In genomic region chr1:149954026-149954425, GRCm38 (mm10) we compare ENCODE assay signal across 26 mouse cellular contexts. TPM values are rescaled to one million over a fixed set of nuclear protein-coding genes. Genes with fewer than 3 reads are reported as not detected.
DNase-seq lines count a peak whose midpoint lies in the region; ATAC-seq and TF ChIP-seq lines count a peak whose summit lies in the region.
"Had no signal": no experiment of that assay in that cellular context is flagged by ENCODE, and none has a peak within 500 bp of the region (broad histone marks: within the 10 kb centered on the region; RNA-seq: fewer than 3 reads in every experiment).

No protein-coding gene starts in this region.

- TF ChIP-seq EP300 in stomach, postnatal 0 days (optimal IDR thresholded peaks at IDR 0.05), result no peak

- peaks cover 2% of the 10 kb centered on the region; the same call in 1 of the 2 replicates for H3K4me1 ChIP-seq in lung, adult 2 months (ENCODE audit: control insufficient read depth, insufficient read depth, low read length)
- H3K4me1 ChIP-seq in stomach, postnatal 0 days (replicated peaks; ENCODE audit: control insufficient read depth, insufficient read depth), result no peaks in the 10 kb centered on the region
- H3K4me1 ChIP-seq: embryonic facial prominence, embryonic 13.5 days; forebrain, embryonic 12.5 days; hindbrain, embryonic 10.5 days; midbrain, embryonic 15.5 days; neural tube, embryonic 13.5 days had no signal

- no peaks in the 10 kb centered on the region for H3K27me3 ChIP-seq in stomach, postnatal 0 days (ENCODE audit: control insufficient read depth, insufficient read depth, low read length)
- H3K27me3 ChIP-seq: embryonic facial prominence, embryonic 13.5 days; forebrain, embryonic 12.5 days; midbrain, embryonic 15.5 days; neural tube, embryonic 13.5 days had no signal

- DNase-seq in lung, postnatal 36 days, result peak; percentile 28
- no peak for DNase-seq in lung, adult 2 months
- DNase-seq in brain, adult 2 months (ENCODE audit: low read depth, low spot score), result peak; percentile 9
- no peak for DNase-seq in stomach, postnatal 0 days (ENCODE audit: low spot score)
- DNase-seq in kidney, adult 11 months, result no peak
- DNase-seq in kidney, postnatal 10 days, result no peak
- DNase-seq: adrenal gland, postnatal 25 days; cerebellum, adult 18-20 months; cerebellum, postnatal 14 days; embryo, embryonic 11 days; gastrocnemius, adult 2 months; kidney, adult 2 months; lung, postnatal 10 days; thymus, postnatal 36 days had no signal

- H3K9ac ChIP-seq in stomach, postnatal 0 days (ENCODE audit: low read length), result no peak overlapping the region
- H3K9ac ChIP-seq: embryonic facial prominence, embryonic 13.5 days; forebrain, embryonic 12.5 days; liver, embryonic 14.5 days; midbrain, embryonic 15.5 days; neural tube, embryonic 13.5 days had no signal

- H3K4me2 ChIP-seq in stomach, postnatal 0 days (replicated peaks; ENCODE audit: low read depth), result no peak overlapping the region
- H3K4me2 ChIP-seq: embryonic facial prominence, embryonic 13.5 days; forebrain, embryonic 12.5 days; heart, embryonic 11.5 days; midbrain, embryonic 15.5 days; neural tube, embryonic 13.5 days had no signal

- no peak overlapping the region for H3K27ac ChIP-seq in stomach, postnatal 0 days (replicated peaks)
- H3K27ac ChIP-seq: embryonic facial prominence, embryonic 13.5 days; forebrain, embryonic 12.5 days; gastrocnemius, adult 2 months; hindbrain, embryonic 10.5 days; hindbrain, postnatal 0 days; kidney, postnatal 0 days; liver, embryonic 14.5 days; midbrain, embryonic 15.5 days; neural tube, embryonic 13.5 days had no signal

- no peak overlapping the region for H3K4me3 ChIP-seq in lung, adult 2 months (replicated peaks; ENCODE audit: extremely low read depth, low read depth, low read length)
- no peak overlapping the region for H3K4me3 ChIP-seq in stomach, postnatal 0 days (ENCODE audit: low read depth, low read length)
- H3K4me3 ChIP-seq: embryonic facial prominence, embryonic 13.5 days; erythroblast, embryonic 14.5 days; forebrain, embryonic 12.5 days; gastrocnemius, adult 2 months; hindbrain, embryonic 10.5 days; midbrain, embryonic 15.5 days; myocyte; neural tube, embryonic 13.5 days had no signal

- H3K36me3 ChIP-seq in stomach, postnatal 0 days (ENCODE audit: control insufficient read depth, insufficient read depth, low read length), result no peaks in the 10 kb centered on the region
- H3K36me3 ChIP-seq: embryonic facial prominence, embryonic 13.5 days; forebrain, embryonic 12.5 days; hindbrain, embryonic 10.5 days; midbrain, embryonic 15.5 days; neural tube, embryonic 13.5 days had no signal

- ATAC-seq in megakaryocyte, adult 5-6 weeks (ENCODE audit: poor library complexity, severe bottlenecking), result peak; percentile 90
- ATAC-seq in stomach, postnatal 0 days (ENCODE audit: low FRiP score, low TSS enrichment), result no peak
- ATAC-seq: hindbrain, postnatal 0 days; midbrain, embryonic 15.5 days had no signal

- WGBS in lung, adult 2 months, result 84% methylated on average over 6 of the region's 6 CpGs
- WGBS in stomach, postnatal 0 days, result 92% methylated on average over 6 of the region's 6 CpGs

- no peak for TF ChIP-seq POLR2A in lung, adult 2 months (IDR thresholded peaks at IDR 0.05; ENCODE audit: borderline replicate concordance, extremely low read depth, low read depth, low read length)

- no peaks in the 10 kb centered on the region for H3K9me3 ChIP-seq in stomach, postnatal 0 days (ENCODE audit: control insufficient read depth, low read length)
- H3K9me3 ChIP-seq: embryonic facial prominence, embryonic 13.5 days; forebrain, embryonic 12.5 days; hindbrain, embryonic 10.5 days; midbrain, embryonic 15.5 days; neural tube, embryonic 13.5 days had no signal

- no peak for TF ChIP-seq CTCF in lung, adult 2 months (IDR thresholded peaks at IDR 0.05; ENCODE audit: insufficient read depth, low read length)
- TF ChIP-seq CTCF in stomach, postnatal 0 days (IDR thresholded peaks at IDR 0.05; ENCODE audit: low read depth), result no peak

RNA-seq across cellular contexts. Expression of gene Pla2g4a, which starts 7.1 kb away (rescaled TPM):
- polyA plus RNA-seq in lung, adult 2 months (2012; rRNA removed), result 1.8 and 2.9 TPM in 2 replicates
- 31.8 and 32.3 TPM in 2 replicates for total RNA-seq in megakaryocyte, adult 5-6 weeks (2015)
- total RNA-seq in megakaryocyte, adult 5-6 weeks (2017), result 69.2 and 86.6 TPM in 2 replicates
- 31.4 and 31.6 TPM in 2 replicates for polyA plus RNA-seq in stomach, postnatal 0 days (2015; fragmentation: Nextera tagmentation; extraction: Ambion mirVana)
- polyA plus RNA-seq: erythroblast, embryonic 14.5 days had no signal

Comparison
In these comparisons a context has a peak if more than half of its experiments do, and no peak if none do; other contexts are left out.
1. DNase-seq: peak in lung, postnatal 36 days (single experiment) and brain, adult 2 months (single experiment); none in lung, adult 2 months (single experiment), stomach, postnatal 0 days (single experiment), kidney, adult 11 months (single experiment) and kidney, postnatal 10 days (single experiment).